ENCODE assay signal across 9 mouse cellular contexts in genomic region chr3:93568428-93569040, GRCm38 (mm10). TPM values are rescaled to one million over a fixed set of nuclear protein-coding genes. Genes with fewer than 3 reads are reported as not detected.
A peak's percentile ranks its signal among the peaks of the same experiment; 100 is the strongest.
DNase-seq lines count a peak whose midpoint lies in the region; ATAC-seq and TF ChIP-seq lines count a peak whose summit lies in the region.
"Had no signal": no experiment of that assay in that cellular context is flagged by ENCODE, and none has a peak within 500 bp of the region (broad histone marks: within the 10 kb centered on the region; RNA-seq: fewer than 3 reads in every experiment).

No protein-coding gene starts in this region.

- no peak overlapping the region for H3K4me2 ChIP-seq in liver, embryonic 11.5 days
- no peak overlapping the region for H3K4me2 ChIP-seq in midbrain, embryonic 16.5 days (ENCODE audit: low read length)

- H3K9me3 ChIP-seq in liver, embryonic 11.5 days (ENCODE audit: control insufficient read depth, low read length): no peaks in the 10 kb centered on the region
- no peaks in the 10 kb centered on the region for H3K9me3 ChIP-seq in midbrain, embryonic 16.5 days (replicated peaks; ENCODE audit: control insufficient read depth, low read length, poor library complexity, severe bottlenecking)

- no peak for TF ChIP-seq CTCF in liver, adult 2 months (IDR thresholded peaks at IDR 0.05; ENCODE audit: low read depth, low read length)

- DNase-seq in liver, adult 2 months (ENCODE audit: extremely low read depth, low read depth, low spot score): peak; percentile 85
- DNase-seq in liver, embryonic 11.5 days (ENCODE audit: low spot score): no peak
- DNase-seq in fat pad, adult 2 months (ENCODE audit: extremely low read depth, low read depth, low spot score): peak; percentile 88
- DNase-seq in heart, postnatal 36 days: peak; percentile 68 to 81
- peak; percentile 54 to 72 for DNase-seq in layer of hippocampus, postnatal 14 days (ENCODE audit: low spot score in 2 of 2)
- peak; percentile 94 for DNase-seq in skeletal muscle tissue, adult 2 months (ENCODE audit: low read depth, low spot score)
- no peak for DNase-seq in spleen, adult 18-20 months

- H3K27me3 ChIP-seq in liver, adult 2 months (ENCODE audit: control insufficient read depth, insufficient read depth, low read length): no peaks in the 10 kb centered on the region
- H3K27me3 ChIP-seq in liver, embryonic 11.5 days (replicated peaks; ENCODE audit: control insufficient read depth, insufficient read depth, low read length): no peaks in the 10 kb centered on the region
- H3K27me3 ChIP-seq in midbrain, embryonic 16.5 days (ENCODE audit: control insufficient read depth, insufficient read depth, low read depth, low read length): no peaks in the 10 kb centered on the region

- 39% methylated on average over 7 of the region's 7 CpGs for WGBS in liver, adult 2 months
- WGBS in liver, embryonic 11.5 days: 75% methylated on average over 7 of the region's 7 CpGs
- 77% methylated on average over 7 of the region's 7 CpGs for WGBS in midbrain, embryonic 16.5 days

- H3K4me3 ChIP-seq in liver, adult 2 months (ENCODE audit: insufficient read depth, low read depth, low read length): no peak overlapping the region
- H3K4me3 ChIP-seq in liver, embryonic 11.5 days (ENCODE audit: low read depth, low read length): no peak overlapping the region
- no peak overlapping the region for H3K4me3 ChIP-seq in midbrain, embryonic 16.5 days (ENCODE audit: low read depth, low read length)

- H3K36me3 ChIP-seq in liver, adult 2 months (ENCODE audit: control insufficient read depth, insufficient read depth, low read length): peaks cover 17% of the 10 kb centered on the region
- no peaks in the 10 kb centered on the region for H3K36me3 ChIP-seq in liver, embryonic 11.5 days (ENCODE audit: control insufficient read depth, insufficient read depth, low read length)
- H3K36me3 ChIP-seq in midbrain, embryonic 16.5 days (ENCODE audit: control insufficient read depth, insufficient read depth, low read length): no peaks in the 10 kb centered on the region

- no peak for ATAC-seq in liver, embryonic 11.5 days (replicated peaks; ENCODE audit: low FRiP score)
- no peak for ATAC-seq in midbrain, embryonic 16.5 days

- intact Hi-C loops in heart, postnatal 36 days (cut with DNase I): loop anchor here (1.0 to 2.0 kb wide), 3 partner anchors 12 to 29 kb away; no protein-coding TSS in a partner anchor

- peaks cover 9% of the 10 kb centered on the region for H3K4me1 ChIP-seq in liver, adult 2 months (ENCODE audit: control insufficient read depth, insufficient read depth, low read length)
- H3K4me1 ChIP-seq in liver, embryonic 11.5 days (replicated peaks; ENCODE audit: control insufficient read depth, insufficient read depth, low read length): no peaks in the 10 kb centered on the region
- no peaks in the 10 kb centered on the region for H3K4me1 ChIP-seq in midbrain, embryonic 16.5 days (ENCODE audit: control insufficient read depth, insufficient read depth, low read length)

- peak overlapping the region; percentile 21; the same call in 1 of the 2 replicates for H3K9ac ChIP-seq in liver, adult 2 months (ENCODE audit: low read depth, low read length)
- no peak overlapping the region for H3K9ac ChIP-seq in liver, embryonic 11.5 days (ENCODE audit: low read depth, low read length)
- H3K9ac ChIP-seq in midbrain, embryonic 16.5 days (ENCODE audit: low read depth, low read length): no peak overlapping the region

- TF ChIP-seq POLR2A in liver, adult 2 months (IDR thresholded peaks at IDR 0.05; ENCODE audit: extremely low read depth, insufficient read depth, low read length): no peak

- no peaks in the 10 kb centered on the region for H3K79me2 ChIP-seq in liver, adult 2 months (ENCODE audit: control insufficient read depth, insufficient read depth, low read length)

- H3K27ac ChIP-seq in liver, adult 2 months (replicated peaks; ENCODE audit: insufficient read depth, low read depth, low read length): peak overlapping the region; percentile 82
- H3K27ac ChIP-seq in liver, embryonic 11.5 days (ENCODE audit: low read depth, low read length): no peak overlapping the region
- H3K27ac ChIP-seq in midbrain, embryonic 16.5 days (ENCODE audit: low read length): no peak overlapping the region

RNA-seq across cellular contexts. Expression of gene S100a10, which starts 13.7 kb away (rescaled TPM):
- 147 and 292 TPM in 2 replicates for total RNA-seq in liver, adult 2 months (2014; rRNA removed)
- polyA plus RNA-seq in liver, adult 2 months (2012; rRNA removed): 80.0 and 88.2 TPM in 2 replicates
- 137 and 144 TPM in 2 replicates for polyA plus RNA-seq in liver, embryonic 11.5 days (2014; fragmentation: Nextera tagmentation; extraction: Ambion mirVana)
- total RNA-seq in heart, postnatal 36 days (2021): 100 to 1,000 TPM in 1 of 2 experiments, 10 to 100 TPM in 1; 87.6 to 103 TPM
- 10 to 100 TPM; 31.1 to 34.9 TPM for total RNA-seq in layer of hippocampus, postnatal 14 days (2021)
- 87.0 and 107 TPM in 2 replicates for polyA plus RNA-seq in midbrain, embryonic 16.5 days (2015; fragmentation: Nextera tagmentation; extraction: Ambion mirVana)

RNA-seq across cellular contexts. Expression of gene S100a11, which starts 48.2 kb away (rescaled TPM):
- 3.0 and 5.4 TPM in 2 replicates for total RNA-seq in liver, adult 2 months (2014; rRNA removed)
- 3.4 and 4.3 TPM in 2 replicates for polyA plus RNA-seq in liver, adult 2 months (2012; rRNA removed)
- 202 and 245 TPM in 2 replicates for polyA plus RNA-seq in liver, embryonic 11.5 days (2014; fragmentation: Nextera tagmentation; extraction: Ambion mirVana)
- total RNA-seq in heart, postnatal 36 days (2021): 10 to 100 TPM; 75.4 to 89.0 TPM
- total RNA-seq in layer of hippocampus, postnatal 14 days (2021): 10 to 100 TPM; 11.8 to 17.4 TPM
- polyA plus RNA-seq in midbrain, embryonic 16.5 days (2015; fragmentation: Nextera tagmentation; extraction: Ambion mirVana): 135 and 141 TPM in 2 replicates
- total RNA-seq: MEL had no signal

Comparison
In these comparisons a context has a peak if more than half of its experiments do, and no peak if none do; other contexts are left out.
1. DNase-seq: peak in liver, adult 2 months (single experiment), fat pad, adult 2 months (single experiment), heart, postnatal 36 days (2 of 2), layer of hippocampus, postnatal 14 days (2 of 2) and skeletal muscle tissue, adult 2 months (single experiment); none in liver, embryonic 11.5 days (single experiment) and spleen, adult 18-20 months (0 of 2).
2. RNA of gene S100a11, which starts 48.2 kb away (total RNA-seq): 75.4 to 89.0 TPM in heart, postnatal 36 days; 11.8 to 17.4 TPM in layer of hippocampus, postnatal 14 days and 3.0 to 5.4 TPM in liver, adult 2 months; every median in the first group is over 4 times any median in the second.